10 mouse cellular contexts compared by ENCODE assay signal in the genomic region with DNA sequence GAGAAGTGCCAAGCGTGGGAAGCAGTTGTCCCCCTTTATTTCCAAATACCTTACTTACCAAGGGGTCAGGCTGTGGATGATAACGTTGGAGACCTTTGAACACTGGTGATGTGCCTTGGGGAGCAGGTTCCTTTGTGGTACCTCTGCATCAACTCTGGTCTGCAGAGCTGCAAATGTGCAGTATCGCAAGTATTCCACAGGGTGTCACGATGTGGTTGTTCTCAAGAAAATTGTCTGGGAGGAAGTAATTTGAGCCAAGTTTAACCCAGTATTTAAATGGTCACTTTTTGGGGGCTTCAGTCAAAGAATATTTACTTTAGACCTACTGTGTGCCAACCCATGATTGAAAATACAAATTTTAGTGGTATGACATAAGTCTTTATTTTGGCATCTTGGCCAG.
DNase-seq lines count a peak whose midpoint lies in the region; ATAC-seq and TF ChIP-seq lines count a peak whose summit lies in the region.
"Had no signal": no experiment of that assay in that cellular context is flagged by ENCODE, and none has a peak within 500 bp of the region (broad histone marks: within the 10 kb centered on the region; RNA-seq: fewer than 3 reads in every experiment).

No protein-coding gene starts in this region.

- POLR2A ChIA-PET in Patski (lab: Charles Lee): interaction anchor here (0.6 kb wide), 1 partner anchor 226 kb away, joined by 3 read pairs; no protein-coding TSS in a partner anchor

- no peak overlapping the region for H3K4me3 ChIP-seq in limb, embryonic 11.5 days (ENCODE audit: low read depth, low read length)
- no peak overlapping the region for H3K4me3 ChIP-seq in limb, embryonic 10.5 days

- no peaks in the 10 kb centered on the region for H3K4me1 ChIP-seq in limb, embryonic 11.5 days (ENCODE audit: control insufficient read depth, insufficient read depth, low read length)
- H3K4me1 ChIP-seq in limb, embryonic 10.5 days: peaks cover 7% of the 10 kb centered on the region

- in situ Hi-C loops in Patski (cut with MboI; ENCODE audit: low pct_unique_long_range_greater_than_20kb): no loop called here

- H3K27me3 ChIP-seq in limb, embryonic 11.5 days (ENCODE audit: control insufficient read depth, insufficient read depth, low read length): no peaks in the 10 kb centered on the region
- H3K27me3 ChIP-seq in limb, embryonic 10.5 days (ENCODE audit: low read depth, poor library complexity, severe bottlenecking): no peaks in the 10 kb centered on the region
- no peaks in the 10 kb centered on the region for H3K27me3 ChIP-seq in Patski

- no peak overlapping the region for H3K27ac ChIP-seq in limb, embryonic 11.5 days (replicated peaks; ENCODE audit: low read depth, low read length)
- H3K27ac ChIP-seq in limb, embryonic 10.5 days: no peak overlapping the region

- TF ChIP-seq CTCF in Patski (IDR thresholded peaks at IDR 0.05): peak; percentile 44

- CTCF ChIA-PET in Patski (lab: Charles Lee): interaction anchor here (1.2 to 1.4 kb wide), 2 partner anchors 9 to 19 kb away, joined by 3 to 4 read pairs; no protein-coding TSS in a partner anchor

- no peak for DNase-seq in frontal cortex, postnatal 10 days (ENCODE audit: low spot score in 2 of 2)
- peak; percentile 46 for DNase-seq in limb, embryonic 11.5 days (ENCODE audit: low spot score)
- DNase-seq in limb, embryonic 10.5 days (ENCODE audit: low spot score): no peak
- DNase-seq in Patski (ENCODE audit: low read depth, low spot score): no peak
- peak; percentile 25 for DNase-seq in kidney, postnatal 14 days
- DNase-seq in thymus, postnatal 25 days: no peak
- DNase-seq in thymus, adult 18-20 months: no peak
- DNase-seq: cerebellum, adult 8-10 months; gastrocnemius, postnatal 10 days had no signal

- H3K9ac ChIP-seq in limb, embryonic 11.5 days (ENCODE audit: low read length): no peak overlapping the region

- H3K9me3 ChIP-seq in limb, embryonic 11.5 days (ENCODE audit: control insufficient read depth, low read length): no peaks in the 10 kb centered on the region
- H3K9me3 ChIP-seq in limb, embryonic 10.5 days (replicated peaks): no peaks in the 10 kb centered on the region

- H3K36me3 ChIP-seq in limb, embryonic 11.5 days (ENCODE audit: control insufficient read depth, insufficient read depth, low read length): no peaks in the 10 kb centered on the region
- H3K36me3 ChIP-seq in limb, embryonic 10.5 days: no peaks in the 10 kb centered on the region

- no peak overlapping the region for H3K4me2 ChIP-seq in limb, embryonic 11.5 days (ENCODE audit: low read depth, severe bottlenecking)

- WGBS in limb, embryonic 11.5 days: 48% methylated on average over 4 of the region's 4 CpGs
- 57% methylated on average over 4 of the region's 4 CpGs for WGBS in limb, embryonic 10.5 days

- ATAC-seq in frontal cortex, adult (ENCODE audit: low TSS enrichment): peak; percentile 56
- ATAC-seq in limb, embryonic 11.5 days (ENCODE audit: insufficient number of reproducible peaks, low FRiP score, low TSS enrichment, low read depth): no peak
- no peak for ATAC-seq in Patski

Comparison
In these comparisons a context has a peak if more than half of its experiments do, and no peak if none do; other contexts are left out.
1. DNase-seq: peak in limb, embryonic 11.5 days (single experiment) and kidney, postnatal 14 days (single experiment); none in frontal cortex, postnatal 10 days (0 of 2), limb, embryonic 10.5 days (single experiment), Patski (single experiment), thymus, postnatal 25 days (single experiment) and thymus, adult 18-20 months (0 of 2).